Mouse (Mus musculus): ENCODE measurements around the gene Prc1. TPM values are rescaled to one million over a fixed set of nuclear protein-coding genes. Genes with fewer than 3 reads are reported as not detected.
A peak's percentile ranks its signal among the peaks of the same experiment; 100 is the strongest.

Prc1 gene
- polyA plus RNA-seq, 2 experiments = 79.9 to 111 TPM

DNA sequence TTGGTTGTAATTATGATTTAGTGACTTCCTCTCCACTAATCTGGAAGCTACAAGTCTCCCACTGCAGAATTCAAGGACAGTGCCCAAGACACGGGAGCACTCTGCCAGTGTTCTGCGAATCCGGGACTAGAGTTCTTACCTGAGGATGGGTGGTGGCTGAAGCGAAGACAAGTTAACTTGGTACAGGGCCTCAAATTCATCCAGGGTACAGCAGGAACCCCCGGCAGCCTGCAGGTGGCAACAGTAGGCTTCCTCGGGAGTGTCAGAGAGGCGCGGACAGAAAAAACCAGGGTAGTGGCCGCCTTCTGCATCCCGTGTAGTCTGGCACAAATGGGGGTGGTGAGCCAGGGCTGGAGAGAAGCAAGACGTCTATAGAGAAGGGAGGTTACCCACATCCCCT lies 46.5 kb downstream of the Prc1 start, which contains the start of gene Unc45a:
Gene Unc45a, minus strand, starts transcription at position 213 of the 400 bp plus-strand sequence.
- H3K9ac ChIP-seq (ENCODE audit: low read depth, low read length, severe bottlenecking) = peak within 1 kb of the TSS; percentile 68
- peak within 1 kb of the TSS; percentile 91 for H3K27ac ChIP-seq (replicated peaks; ENCODE audit: low read depth, low read length)
- peak within 1 kb of the TSS; percentile 56 for H3K4me3 ChIP-seq (replicated peaks; ENCODE audit: low read length)
- ATAC-seq (ENCODE audit: low FRiP score, low read depth) (peak; percentile 58), DNase-seq (ENCODE audit: low spot score) (peak; percentile 73)
- no peaks in the 10 kb centered on the region for H3K9me3 ChIP-seq (ENCODE audit: control insufficient read depth, low read length)
- no peak for TF ChIP-seq POLR2A (IDR thresholded peaks at IDR 0.05; ENCODE audit: borderline replicate concordance, extremely low read depth, insufficient read depth, insufficient read length)
- peak within 1 kb of the TSS; percentile 88 for H3K4me2 ChIP-seq (replicated peaks; ENCODE audit: low read depth, low read length, severe bottlenecking)
- no peaks in the 10 kb centered on the region for H3K27me3 ChIP-seq (ENCODE audit: control insufficient read depth, insufficient read depth, low read length)
- WGBS = 2% methylated on average over 11 of the region's 11 CpGs
- peaks cover 20% of the 10 kb centered on the region for H3K36me3 ChIP-seq (ENCODE audit: control insufficient read depth, insufficient read depth, low read length)
- H3K4me1 ChIP-seq (ENCODE audit: control insufficient read depth, insufficient read depth, low read length) = peaks cover 28% of the 10 kb centered on the region

GRCm38 (mm10) chr7:80341793-80342192 lies 47.5 kb downstream of the Prc1 start:
- H3K9ac ChIP-seq (ENCODE audit: low read depth, low read length, severe bottlenecking) = no peak overlapping the region
- ATAC-seq (ENCODE audit: low FRiP score, low read depth) (no peak), DNase-seq (ENCODE audit: low spot score) (no peak)
- WGBS = 77% methylated on average over 7 of the region's 7 CpGs
- no peaks in the 10 kb centered on the region for H3K9me3 ChIP-seq (ENCODE audit: control insufficient read depth, low read length)
- H3K27me3 ChIP-seq (ENCODE audit: control insufficient read depth, insufficient read depth, low read length) = no peaks in the 10 kb centered on the region
- no peak for TF ChIP-seq POLR2A (IDR thresholded peaks at IDR 0.05; ENCODE audit: borderline replicate concordance, extremely low read depth, insufficient read depth, insufficient read length)
- H3K4me2 ChIP-seq (replicated peaks; ENCODE audit: low read depth, low read length, severe bottlenecking) = no peak overlapping the region
- peaks cover 10% of the 10 kb centered on the region for H3K36me3 ChIP-seq (ENCODE audit: control insufficient read depth, insufficient read depth, low read length)
- H3K27ac ChIP-seq (replicated peaks; ENCODE audit: low read depth, low read length) = no peak overlapping the region
- H3K4me1 ChIP-seq (ENCODE audit: control insufficient read depth, insufficient read depth, low read length) = peaks cover 28% of the 10 kb centered on the region
- no peak overlapping the region for H3K4me3 ChIP-seq (replicated peaks; ENCODE audit: low read length)

DNA sequence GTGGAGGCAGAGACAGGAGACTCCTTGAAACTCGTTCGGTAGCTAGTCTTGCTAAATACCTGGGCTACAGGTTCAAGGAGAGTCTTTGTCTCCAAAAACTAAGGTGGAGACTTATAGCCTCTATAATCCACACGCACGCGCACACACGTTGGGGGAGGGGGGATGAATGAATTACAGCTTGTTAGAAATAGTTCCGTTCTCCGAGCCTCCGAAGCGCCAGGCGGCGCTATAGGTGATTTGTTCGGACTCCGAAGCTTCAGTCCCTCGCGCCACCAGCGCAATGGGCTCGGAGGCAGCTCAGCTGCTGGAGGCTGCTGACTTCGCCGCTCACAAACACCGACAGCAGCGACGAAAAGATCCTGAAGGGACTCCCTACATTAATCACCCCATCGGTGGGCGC lies 48.6 kb downstream of the Prc1 start, which contains the start of gene Hddc3:
Gene Hddc3, plus strand, starts transcription at position 247 of the 400 bp plus-strand sequence.
- 2% methylated on average over 25 of the region's 25 CpGs for WGBS
- peak; percentile 96; the same call in 1 of the 2 replicates for TF ChIP-seq POLR2A (IDR thresholded peaks at IDR 0.05; ENCODE audit: borderline replicate concordance, extremely low read depth, insufficient read depth, insufficient read length)
- H3K27ac ChIP-seq (replicated peaks; ENCODE audit: low read depth, low read length) = peak within 1 kb of the TSS; percentile 68; the same call in 1 of the 2 replicates
- DNase-seq (ENCODE audit: low spot score) (peak; percentile 99), ATAC-seq (ENCODE audit: low FRiP score, low read depth) (peak; percentile 72)
- peaks cover 6% of the 10 kb centered on the region; the same call in 1 of the 2 replicates for H3K36me3 ChIP-seq (ENCODE audit: control insufficient read depth, insufficient read depth, low read length)
- H3K9ac ChIP-seq (ENCODE audit: low read depth, low read length, severe bottlenecking) = peak within 1 kb of the TSS; percentile 81
- H3K4me2 ChIP-seq (replicated peaks; ENCODE audit: low read depth, low read length, severe bottlenecking) = peak within 1 kb of the TSS; percentile 74
- H3K4me3 ChIP-seq (replicated peaks; ENCODE audit: low read length) = peak within 1 kb of the TSS; percentile 51
- no peaks in the 10 kb centered on the region for H3K27me3 ChIP-seq (ENCODE audit: control insufficient read depth, insufficient read depth, low read length)
- H3K4me1 ChIP-seq (ENCODE audit: control insufficient read depth, insufficient read depth, low read length) = peaks cover 28% of the 10 kb centered on the region
- H3K9me3 ChIP-seq (ENCODE audit: control insufficient read depth, low read length) = no peaks in the 10 kb centered on the region

GRCm38 (mm10) chr7:80343270-80344018 lies 49.2 kb downstream of the Prc1 start:
- Histone ChIP-seq H3K36me3 (ENCODE audit: control insufficient read depth, insufficient read depth, low read length) (peaks cover 6% of the 10 kb centered on the region; the same call in 1 of the 2 replicates), H3K4me3 (replicated peaks; ENCODE audit: low read length) (peak overlapping the region; percentile 51), H3K27ac (replicated peaks; ENCODE audit: low read depth, low read length) (peak overlapping the region; percentile 68; the same call in 1 of the 2 replicates), H3K27me3 (ENCODE audit: control insufficient read depth, insufficient read depth, low read length) (no peaks in the 10 kb centered on the region), H3K9me3 (ENCODE audit: control insufficient read depth, low read length) (no peaks in the 10 kb centered on the region), H3K9ac (ENCODE audit: low read depth, low read length, severe bottlenecking) (peak overlapping the region; percentile 81), H3K4me1 (ENCODE audit: control insufficient read depth, insufficient read depth, low read length) (peaks cover 25% of the 10 kb centered on the region), H3K4me2 (replicated peaks; ENCODE audit: low read depth, low read length, severe bottlenecking) (peak overlapping the region; percentile 74)
- ATAC-seq (ENCODE audit: low FRiP score, low read depth) (no peak), DNase-seq (ENCODE audit: low spot score) (no peak)
- TF ChIP-seq POLR2A (IDR thresholded peaks at IDR 0.05; ENCODE audit: borderline replicate concordance, extremely low read depth, insufficient read depth, insufficient read length) = no peak
- 25% methylated on average over 19 of the region's 19 CpGs for WGBS

- no peak for TF ChIP-seq POLR2A (IDR thresholded peaks at IDR 0.05; ENCODE audit: borderline replicate concordance, extremely low read depth, insufficient read depth, insufficient read length)
- ATAC-seq (ENCODE audit: low FRiP score, low read depth) = no peak
- no peak overlapping the region for H3K27ac ChIP-seq (replicated peaks; ENCODE audit: low read depth, low read length)
Measured at GRCm38 (mm10) chr7:80346173-80346572, 51.9 kb downstream of the Prc1 start.

More at GRCm38 (mm10) chr7:80346173-80346572, 51.9 kb downstream of the Prc1 start:
- Histone ChIP-seq H3K9ac (ENCODE audit: low read depth, low read length, severe bottlenecking) (no peak overlapping the region), H3K4me3 (replicated peaks; ENCODE audit: low read length) (no peak overlapping the region), H3K4me1 (ENCODE audit: control insufficient read depth, insufficient read depth, low read length) (peaks cover 12% of the 10 kb centered on the region), H3K9me3 (ENCODE audit: control insufficient read depth, low read length) (no peaks in the 10 kb centered on the region), H3K27me3 (ENCODE audit: control insufficient read depth, insufficient read depth, low read length) (no peaks in the 10 kb centered on the region), H3K36me3 (ENCODE audit: control insufficient read depth, insufficient read depth, low read length) (peaks cover 20% of the 10 kb centered on the region), H3K4me2 (replicated peaks; ENCODE audit: low read depth, low read length, severe bottlenecking) (no peak overlapping the region)
- DNase-seq (ENCODE audit: low spot score) = no peak
- WGBS = 93% methylated on average over 9 of the region's 9 CpGs

Data from limb, embryonic 14.5 days (tissue).